Mouse (Mus musculus) embryonic facial prominence, embryonic 15.5 days (tissue): ENCODE data around the gene Cdh4. TPM values are rescaled to one million over a fixed set of nuclear protein-coding genes. Genes with fewer than 3 reads are reported as not detected.

Experiments used
- ATAC-seq: fragments of 200-750 bp; cut with Nextera tagmentation; 2 replicates; pipeline ENCODE4 v1.8.0; 2017; ENCODE audit warnings: low read depth, moderate TSS enrichment; ENCODE audit not compliant: insufficient number of reproducible peaks, low FRiP score, low TSS enrichment
- H3K27ac ChIP-seq: fragments of 300-500 bp; sonication (generic); replicated peaks from 2 replicates; pipeline ENCODE4 v1.5.1; 2015; ENCODE audit warnings: mild to moderate bottlenecking, inconsistent platforms
- H3K27me3 ChIP-seq: fragments of 300-500 bp; sonication (generic); 2 replicates; pipeline ENCODE4 v1.6.1; 2015; ENCODE audit warnings: inconsistent platforms
- H3K36me3 ChIP-seq: fragments of 300-500 bp; sonication (generic); 2 replicates; pipeline ENCODE4 v1.6.1; 2015; ENCODE audit warnings: mild to moderate bottlenecking, inconsistent platforms
- H3K4me1 ChIP-seq: fragments of 300-500 bp; sonication (generic); 2 replicates; pipeline ENCODE4 v1.6.1; 2015; ENCODE audit warnings: inconsistent platforms
- H3K4me2 ChIP-seq: fragments of 300-500 bp; sonication (generic); replicated peaks from 2 replicates; pipeline ENCODE4 v1.6.1; 2015; ENCODE audit warnings: mild to moderate bottlenecking, inconsistent platforms
- H3K4me3 ChIP-seq: fragments of 300-500 bp; sonication (generic); replicated peaks from 2 replicates; pipeline ENCODE4 v1.5.1; 2015; ENCODE audit warnings: mild to moderate bottlenecking, inconsistent platforms
- H3K9ac ChIP-seq: fragments of 300-500 bp; sonication (generic); 2 replicates; pipeline ENCODE4 v1.6.1; 2015; ENCODE audit warnings: inconsistent platforms
- H3K9me3 ChIP-seq: fragments of 300-500 bp; sonication (generic); replicated peaks from 2 replicates; pipeline ENCODE4 v1.6.1; 2016; ENCODE audit warnings: inconsistent platforms
- WGBS: fragments of 180-500 bp; shearing (Covaris S2); methylation state at CpG from one replicate; pipeline ENCODE4 v1.1.7; 2015; 5-methylcytosine and 5-hydroxymethylcytosine counted together
- polyA plus RNA-seq: library from polyadenylated mRNA; unstranded; fragments of >200 nt; fragmentation: Nextera tagmentation; extraction: Ambion mirVana; gene quantifications from 2 replicates; pipeline ENCODE4 v1.2.1, GENCODE M21; 2015

The Cdh4 gene
- polyA plus RNA-seq, 1 experiment from 2014 or later: 10.8 TPM

GRCm38 (mm10) chr2:179946496-179946895 is 504.3 kb downstream of the Cdh4 start:
- Histone ChIP-seq H3K4me1 (peaks cover 11% of the 10 kb centered on the region; the same call in 1 of the 2 replicates), H3K36me3 (no peaks in the 10 kb centered on the region), H3K27me3 (no peaks in the 10 kb centered on the region), H3K4me2 (no peak overlapping the region), H3K4me3 (no peak overlapping the region), H3K27ac (no peak overlapping the region), H3K9ac (no peak overlapping the region), H3K9me3 (no peaks in the 10 kb centered on the region)
- no peak for ATAC-seq
- WGBS: 84% methylated on average over 6 of the region's 6 CpGs

- no peak for ATAC-seq
- Histone ChIP-seq H3K9me3 (no peaks in the 10 kb centered on the region), H3K36me3 (no peaks in the 10 kb centered on the region), H3K4me1 (peaks cover 8% of the 10 kb centered on the region; the same call in 1 of the 2 replicates), H3K9ac (no peak overlapping the region), H3K27me3 (no peaks in the 10 kb centered on the region), H3K4me3 (no peak overlapping the region), H3K27ac (no peak overlapping the region), H3K4me2 (no peak overlapping the region)
- 70% methylated on average over 5 of the region's 5 CpGs for WGBS
Observed at GRCm38 (mm10) chr2:179947607-179948006, 505.4 kb downstream of the Cdh4 start.

GRCm38 (mm10) chr2:179948820-179949219 is 506.6 kb downstream of the Cdh4 start:
- no peak for ATAC-seq
- WGBS: 92% methylated on average over 5 of the region's 5 CpGs
- H3K27me3 ChIP-seq: no peaks in the 10 kb centered on the region

More at GRCm38 (mm10) chr2:179948820-179949219, 506.6 kb downstream of the Cdh4 start:
- Histone ChIP-seq H3K9ac (no peak overlapping the region), H3K9me3 (no peaks in the 10 kb centered on the region), H3K36me3 (no peaks in the 10 kb centered on the region), H3K4me2 (no peak overlapping the region), H3K4me1 (peaks cover 8% of the 10 kb centered on the region; the same call in 1 of the 2 replicates), H3K4me3 (no peak overlapping the region), H3K27ac (no peak overlapping the region)
